Mouse (Mus musculus) cerebellum, adult 2 months (tissue): ENCODE data around the gene Gadl1.

ENCODE experiments used
- CTCF ChIP-seq: fragments of 200-500 bp; IDR thresholded peaks from 2 replicates; pipeline ENCODE4 v1.5.1; 2011; ENCODE audit warnings: low read depth, mild to moderate bottlenecking, control low read depth, low read length, moderate library complexity, borderline replicate concordance; ENCODE audit not compliant: insufficient read depth
- POLR2A ChIP-seq: fragments of 200-500 bp; IDR thresholded peaks from 2 replicates; pipeline ENCODE4 v1.6.1; 2011; ENCODE audit warnings: low read length, control low read depth, borderline replicate concordance; ENCODE audit not compliant: insufficient read depth

DNA sequence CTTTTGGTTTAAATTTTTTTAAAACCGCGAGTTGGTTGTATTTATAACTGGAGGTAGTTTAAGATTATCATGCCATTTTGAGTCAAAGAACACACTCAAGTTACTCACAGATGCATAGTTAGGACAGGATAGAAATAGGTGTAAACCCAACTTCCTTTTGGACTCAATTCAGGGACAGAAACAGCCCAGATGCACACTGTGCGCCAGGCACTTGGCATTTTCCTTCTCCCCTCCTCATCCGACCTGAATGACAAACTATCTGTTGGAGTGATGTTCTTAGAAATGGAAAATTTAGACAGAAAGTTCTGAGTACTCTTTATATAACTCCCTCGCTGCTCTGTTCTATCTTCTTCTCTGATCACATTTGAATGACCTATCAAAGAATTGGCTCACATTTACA lies 58.4 kb downstream of the Gadl1 start:
- TF ChIP-seq CTCF (no peak), POLR2A (no peak)
